Mouse (Mus musculus): ENCODE results near the gene N4bp1. TPM values are rescaled to one million over a fixed set of nuclear protein-coding genes. Genes with fewer than 3 reads are reported as not detected.

N4bp1 gene
- polyA plus RNA-seq, 1 experiment from 2014 or later: 12.5 TPM

GRCm38 (mm10) chr8:86808239-86808638 lies 76.8 kb downstream of the N4bp1 start:
- Histone ChIP-seq H3K27me3 (no peaks in the 10 kb centered on the region), H3K36me3 (no peaks in the 10 kb centered on the region), H3K4me1 (no peaks in the 10 kb centered on the region), H3K4me2 (replicated peaks) (no peak overlapping the region), H3K9ac (no peak overlapping the region), H3K27ac (no peak overlapping the region), H3K4me3 (no peak overlapping the region), H3K9me3 (no peaks in the 10 kb centered on the region)
- ATAC-seq (ENCODE audit: insufficient number of reproducible peaks, insufficient read depth, low FRiP score, low TSS enrichment): no peak
- 83% methylated on average over 5 of the region's 5 CpGs for WGBS

- 53% methylated on average over 6 of the region's 6 CpGs for WGBS
- Histone ChIP-seq H3K4me3 (no peak overlapping the region), H3K9me3 (no peaks in the 10 kb centered on the region), H3K36me3 (no peaks in the 10 kb centered on the region), H3K27ac (no peak overlapping the region), H3K9ac (no peak overlapping the region), H3K4me2 (replicated peaks) (no peak overlapping the region), H3K27me3 (no peaks in the 10 kb centered on the region), H3K4me1 (no peaks in the 10 kb centered on the region)
- ATAC-seq (ENCODE audit: insufficient number of reproducible peaks, insufficient read depth, low FRiP score, low TSS enrichment): no peak
Observed at GRCm38 (mm10) chr8:86801988-86802387, 83.1 kb downstream of the N4bp1 start.

GRCm38 (mm10) chr8:86800966-86801365 lies 84.1 kb downstream of the N4bp1 start:
- H3K27me3 ChIP-seq: no peaks in the 10 kb centered on the region
- no peak overlapping the region for H3K9ac ChIP-seq
- 35% methylated on average over 4 of the region's 4 CpGs for WGBS
- ATAC-seq (ENCODE audit: insufficient number of reproducible peaks, insufficient read depth, low FRiP score, low TSS enrichment): no peak
- H3K4me3 ChIP-seq: no peak overlapping the region
- H3K9me3 ChIP-seq: no peaks in the 10 kb centered on the region
- no peak overlapping the region for H3K4me2 ChIP-seq (replicated peaks)
- H3K36me3 ChIP-seq: no peaks in the 10 kb centered on the region
- H3K27ac ChIP-seq: no peak overlapping the region
- H3K4me1 ChIP-seq: no peaks in the 10 kb centered on the region

- no peaks in the 10 kb centered on the region for H3K27me3 ChIP-seq
- 93% methylated on average over 6 of the region's 6 CpGs for WGBS
- H3K9ac ChIP-seq: no peak overlapping the region
- H3K9me3 ChIP-seq: no peaks in the 10 kb centered on the region
- H3K4me1 ChIP-seq: no peaks in the 10 kb centered on the region
- ATAC-seq (ENCODE audit: insufficient number of reproducible peaks, insufficient read depth, low FRiP score, low TSS enrichment): no peak
- no peaks in the 10 kb centered on the region for H3K36me3 ChIP-seq
- H3K4me2 ChIP-seq (replicated peaks): no peak overlapping the region
- H3K4me3 ChIP-seq: no peak overlapping the region
- no peak overlapping the region for H3K27ac ChIP-seq
Observed at GRCm38 (mm10) chr8:86798141-86798540, 86.9 kb downstream of the N4bp1 start.

- no peak for ATAC-seq (ENCODE audit: insufficient number of reproducible peaks, insufficient read depth, low FRiP score, low TSS enrichment)
- H3K27me3 ChIP-seq: no peaks in the 10 kb centered on the region
- H3K4me2 ChIP-seq (replicated peaks): no peak overlapping the region
- no peaks in the 10 kb centered on the region for H3K36me3 ChIP-seq
- H3K27ac ChIP-seq: no peak overlapping the region
- H3K9ac ChIP-seq: no peak overlapping the region
- H3K9me3 ChIP-seq: no peaks in the 10 kb centered on the region
- H3K4me3 ChIP-seq: no peak overlapping the region
- WGBS: 83% methylated on average over 2 of the region's 2 CpGs
- H3K4me1 ChIP-seq: no peaks in the 10 kb centered on the region
Observed at GRCm38 (mm10) chr8:86797705-86798104, 87.4 kb downstream of the N4bp1 start.

GRCm38 (mm10) chr8:86794716-86795115 lies 90.3 kb downstream of the N4bp1 start:
- no peak overlapping the region for H3K4me2 ChIP-seq (replicated peaks)
- ATAC-seq (ENCODE audit: insufficient number of reproducible peaks, insufficient read depth, low FRiP score, low TSS enrichment): no peak
- H3K4me1 ChIP-seq: no peaks in the 10 kb centered on the region
- no peaks in the 10 kb centered on the region for H3K36me3 ChIP-seq
- no peak overlapping the region for H3K9ac ChIP-seq
- H3K27ac ChIP-seq: no peak overlapping the region
- H3K9me3 ChIP-seq: no peaks in the 10 kb centered on the region
- H3K27me3 ChIP-seq: no peaks in the 10 kb centered on the region
- WGBS: 52% methylated on average over 6 of the region's 6 CpGs
- H3K4me3 ChIP-seq: no peak overlapping the region

- no peaks in the 10 kb centered on the region for H3K27me3 ChIP-seq
- no peaks in the 10 kb centered on the region for H3K9me3 ChIP-seq
- H3K9ac ChIP-seq: no peak overlapping the region
- peaks cover 13% of the 10 kb centered on the region for H3K4me1 ChIP-seq
- 77% methylated on average over 6 of the region's 6 CpGs for WGBS
- ATAC-seq (ENCODE audit: insufficient number of reproducible peaks, insufficient read depth, low FRiP score, low TSS enrichment): no peak
- no peaks in the 10 kb centered on the region for H3K36me3 ChIP-seq
- H3K4me2 ChIP-seq (replicated peaks): no peak overlapping the region
- H3K27ac ChIP-seq: no peak overlapping the region
- H3K4me3 ChIP-seq: no peak overlapping the region
Observed at GRCm38 (mm10) chr8:86791542-86791941, 93.5 kb downstream of the N4bp1 start.

GRCm38 (mm10) chr8:86789576-86789975 lies 95.5 kb downstream of the N4bp1 start:
- Histone ChIP-seq H3K9ac (no peak overlapping the region), H3K4me1 (peaks cover 13% of the 10 kb centered on the region), H3K36me3 (no peaks in the 10 kb centered on the region), H3K27me3 (no peaks in the 10 kb centered on the region), H3K4me3 (no peak overlapping the region), H3K4me2 (replicated peaks) (no peak overlapping the region), H3K27ac (no peak overlapping the region), H3K9me3 (no peaks in the 10 kb centered on the region)
- WGBS: 93% methylated on average over 1 of the region's 1 CpGs
- ATAC-seq (ENCODE audit: insufficient number of reproducible peaks, insufficient read depth, low FRiP score, low TSS enrichment): no peak

- ATAC-seq (ENCODE audit: insufficient number of reproducible peaks, insufficient read depth, low FRiP score, low TSS enrichment): no peak
- Histone ChIP-seq H3K4me1 (peaks cover 13% of the 10 kb centered on the region), H3K4me3 (no peak overlapping the region), H3K9me3 (no peaks in the 10 kb centered on the region), H3K27ac (peak overlapping the region; percentile 60; the same call in 1 of the 2 replicates), H3K4me2 (replicated peaks) (no peak overlapping the region; the same call in 1 of the 2 replicates), H3K27me3 (no peaks in the 10 kb centered on the region), H3K9ac (no peak overlapping the region), H3K36me3 (no peaks in the 10 kb centered on the region)
- WGBS: 53% methylated on average over 12 of the region's 12 CpGs
Observed at GRCm38 (mm10) chr8:86787891-86788420, 97.1 kb downstream of the N4bp1 start.

- no peak for ATAC-seq (ENCODE audit: insufficient number of reproducible peaks, insufficient read depth, low FRiP score, low TSS enrichment)
- H3K4me3 ChIP-seq: no peak overlapping the region
- no peaks in the 10 kb centered on the region for H3K9me3 ChIP-seq
- WGBS: 45% methylated on average over 5 of the region's 5 CpGs
- H3K4me1 ChIP-seq: peaks cover 13% of the 10 kb centered on the region
- no peak overlapping the region for H3K4me2 ChIP-seq (replicated peaks)
- no peaks in the 10 kb centered on the region for H3K27me3 ChIP-seq
- H3K27ac ChIP-seq: no peak overlapping the region
- H3K36me3 ChIP-seq: no peaks in the 10 kb centered on the region
- H3K9ac ChIP-seq: no peak overlapping the region
Observed at GRCm38 (mm10) chr8:86786498-86786897, 98.6 kb downstream of the N4bp1 start.

- 95% methylated on average over 8 of the region's 8 CpGs for WGBS
- Histone ChIP-seq H3K9ac (no peak overlapping the region), H3K36me3 (no peaks in the 10 kb centered on the region), H3K9me3 (no peaks in the 10 kb centered on the region), H3K27me3 (no peaks in the 10 kb centered on the region), H3K27ac (no peak overlapping the region), H3K4me2 (replicated peaks) (no peak overlapping the region), H3K4me3 (no peak overlapping the region), H3K4me1 (no peaks in the 10 kb centered on the region)
- ATAC-seq (ENCODE audit: insufficient number of reproducible peaks, insufficient read depth, low FRiP score, low TSS enrichment): no peak
Observed at GRCm38 (mm10) chr8:86781094-86781493, 104.0 kb downstream of the N4bp1 start.

- Histone ChIP-seq H3K4me3 (no peak overlapping the region), H3K27me3 (no peaks in the 10 kb centered on the region), H3K4me1 (no peaks in the 10 kb centered on the region), H3K9ac (no peak overlapping the region), H3K4me2 (replicated peaks) (no peak overlapping the region), H3K9me3 (no peaks in the 10 kb centered on the region), H3K36me3 (no peaks in the 10 kb centered on the region), H3K27ac (0 out of 2 replicates have a peak overlapping the region, but pooled peaks have one; percentile 13)
- ATAC-seq (ENCODE audit: insufficient number of reproducible peaks, insufficient read depth, low FRiP score, low TSS enrichment): no peak
- WGBS: 80% methylated on average over 8 of the region's 8 CpGs
Observed at GRCm38 (mm10) chr8:86779207-86779606, 105.9 kb downstream of the N4bp1 start.

Measured in embryonic facial prominence, embryonic 12.5 days (tissue).